Mouse (Mus musculus) adrenal gland, adult 18-20 months (tissue): ENCODE measurements around the gene Ubac2. TPM values are rescaled to one million over a fixed set of nuclear protein-coding genes. Genes with fewer than 3 reads are reported as not detected.

Source experiments
- DNase-seq, 2 experiments: peaks; one replicate each; pipeline ENCODE4 v3.0.0; 2021 to 2022; ENCODE audit warnings: low spot score in 2 of 2
- total RNA-seq, 2 experiments: library from RNA; stranded (reverse); gene quantifications; 1 replicate in 1 of 2; 2 replicates in 1 of 2; pipeline ENCODE4 v1.2.3; 2021

The Ubac2 gene
- total RNA-seq, 2 experiments from 2014 or later = 32.8 to 35.1 TPM

DNA sequence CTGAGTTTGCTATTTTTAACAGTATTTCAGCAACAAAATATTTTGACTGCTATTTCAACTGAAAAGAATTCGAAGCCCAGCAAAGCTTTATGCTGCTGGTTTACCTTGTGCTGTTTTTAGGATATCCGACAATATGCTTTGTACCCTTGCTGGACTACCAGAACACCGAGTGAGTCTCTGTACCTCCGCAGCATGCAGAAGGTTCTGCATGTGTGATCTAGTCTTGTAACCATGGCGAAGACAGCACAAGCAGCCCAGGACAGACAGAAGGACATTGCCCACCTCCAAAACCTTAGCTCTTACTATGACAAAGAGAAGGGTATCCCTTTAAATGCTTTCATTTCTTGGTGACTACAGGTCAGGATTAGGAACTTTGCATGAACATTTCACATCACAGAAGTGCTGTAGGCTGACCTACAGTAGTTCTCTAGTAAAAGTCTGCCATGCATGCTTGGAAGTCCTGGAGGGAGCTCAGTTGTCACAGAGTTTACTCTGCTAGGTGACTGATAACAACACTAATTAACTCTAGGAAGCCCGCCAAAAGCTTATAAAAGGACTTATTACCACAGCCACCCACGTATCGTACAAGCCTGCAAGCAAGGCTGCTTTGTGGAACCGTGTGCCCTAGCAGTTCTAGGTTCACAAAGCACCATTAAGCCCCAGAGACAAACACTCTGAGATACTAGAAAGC, 85.0 kb downstream of the Ubac2 start:
- no peak for DNase-seq

DNA sequence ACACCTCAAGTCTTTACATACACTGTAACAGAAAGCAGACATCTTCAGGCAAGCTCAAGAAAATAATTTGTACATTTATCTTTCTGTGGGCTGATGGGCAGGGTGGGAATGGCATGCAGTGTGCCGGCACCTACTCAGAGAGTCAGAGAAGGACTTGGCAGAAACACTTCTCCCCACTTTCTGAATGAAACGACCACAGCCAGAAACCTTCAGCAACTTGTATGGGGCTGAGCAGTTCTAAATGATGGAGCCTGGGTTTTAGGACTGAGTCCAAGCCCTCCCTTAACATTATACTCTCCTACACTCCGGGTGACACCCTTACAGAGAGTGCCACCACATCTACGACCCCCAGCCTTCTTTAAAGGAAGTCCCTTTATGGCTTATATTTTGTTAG, 85.5 kb downstream of the Ubac2 start:
- DNase-seq = no peak

DNA sequence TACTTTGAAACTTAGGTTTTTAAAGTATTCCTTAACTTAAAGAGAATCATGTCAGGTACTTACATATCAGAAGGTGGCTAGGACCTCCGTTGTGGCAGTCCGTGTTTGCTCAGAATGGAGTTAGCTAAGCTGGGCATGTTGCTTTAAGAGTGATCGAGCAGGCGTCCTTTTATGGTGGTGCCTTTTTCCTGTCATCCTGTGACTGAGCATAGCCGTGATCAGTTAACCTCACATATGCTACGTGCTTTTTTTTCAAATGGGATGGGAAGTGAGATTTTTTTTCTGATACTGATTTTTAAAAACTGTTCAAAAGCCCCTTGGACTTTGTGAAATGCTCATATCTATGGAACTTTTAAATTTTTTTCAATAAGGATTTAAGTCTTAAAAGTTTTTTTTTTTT, 86.6 kb downstream of the Ubac2 start, which contains the start of gene Gpr183:
Gene Gpr183, minus strand, starts transcription at position 206 of the 400 bp plus-strand sequence.
- no peak for DNase-seq

DNA sequence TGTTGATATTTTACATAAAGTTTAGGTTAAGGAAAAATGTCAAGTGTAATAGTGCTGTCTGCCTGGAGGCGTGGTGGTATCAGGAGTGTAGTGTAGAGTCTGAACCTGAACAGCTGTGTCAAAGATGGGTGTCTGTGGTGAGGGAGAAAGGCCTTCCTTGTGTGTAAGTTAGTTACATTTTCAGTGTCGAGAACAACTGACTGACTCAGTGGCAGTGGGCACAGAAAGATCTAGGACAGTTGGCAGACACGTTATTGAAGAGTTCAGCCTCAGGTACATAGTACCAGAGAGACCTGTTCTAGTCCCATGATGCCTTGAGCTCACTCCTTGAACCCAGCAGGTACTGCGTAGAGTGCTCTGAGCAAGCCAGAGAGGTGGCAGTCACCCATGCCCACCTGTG, 87.0 kb downstream of the Ubac2 start:
- DNase-seq = no peak

DNA sequence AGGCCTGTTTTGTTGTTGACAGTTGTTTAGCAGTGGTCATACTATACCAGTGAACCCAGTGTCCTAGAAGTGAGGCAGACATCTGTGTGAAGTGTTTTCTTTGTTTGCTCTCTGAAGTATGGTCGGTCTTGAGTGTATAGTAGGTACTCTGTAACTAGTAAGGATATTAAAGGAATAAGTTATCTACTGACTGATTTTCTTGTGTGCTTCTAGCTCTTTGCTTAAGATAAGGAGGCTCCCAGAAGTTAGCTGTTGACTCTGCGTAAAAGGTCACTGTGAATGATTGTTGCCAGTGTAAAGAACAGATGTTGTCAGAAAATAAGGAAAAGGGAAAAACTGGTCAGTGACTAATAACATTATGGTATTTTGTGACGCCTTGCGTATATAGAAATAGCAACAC, 88.7 kb downstream of the Ubac2 start:
- DNase-seq = no peak

DNA sequence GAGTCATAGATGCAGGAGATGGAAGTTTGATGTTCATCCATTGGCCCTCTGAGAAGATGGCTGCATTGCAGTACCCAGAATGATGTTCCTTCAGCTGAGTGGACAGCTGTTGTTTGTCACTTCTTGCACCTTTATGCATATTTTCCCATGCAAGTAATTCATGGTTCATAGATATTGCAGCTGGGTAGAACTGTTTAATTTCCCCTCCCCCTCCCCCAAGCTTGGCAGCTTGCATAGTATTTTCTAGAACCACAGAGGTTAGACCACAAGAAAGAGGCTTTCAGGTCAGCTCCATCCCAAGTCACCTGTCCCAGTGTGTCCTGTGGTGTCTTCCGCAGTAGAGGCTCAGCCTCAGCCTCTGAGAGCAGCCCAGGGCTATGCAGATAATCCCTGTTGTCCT, 92.0 kb downstream of the Ubac2 start:
- no peak for DNase-seq

DNA sequence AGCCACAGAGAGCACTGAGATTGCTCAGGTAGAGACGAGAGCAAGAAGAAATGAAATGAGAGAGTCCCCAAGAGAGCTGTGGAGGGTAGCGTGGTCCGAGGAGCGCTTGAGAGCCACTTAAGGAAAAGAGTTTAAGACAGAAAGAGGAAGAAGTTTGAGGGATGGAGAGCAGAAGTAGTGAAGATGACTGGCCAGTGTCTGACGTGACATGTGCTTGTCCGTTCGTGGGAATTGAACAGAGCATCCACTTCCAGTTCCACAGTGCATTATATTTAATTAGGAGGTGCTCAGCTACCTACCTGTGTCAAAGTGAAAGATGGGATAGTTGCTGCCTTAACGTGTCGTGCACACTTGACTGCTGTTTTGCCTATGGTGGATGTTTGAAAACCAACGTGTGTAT, 94.7 kb downstream of the Ubac2 start:
- no peak for DNase-seq

DNA sequence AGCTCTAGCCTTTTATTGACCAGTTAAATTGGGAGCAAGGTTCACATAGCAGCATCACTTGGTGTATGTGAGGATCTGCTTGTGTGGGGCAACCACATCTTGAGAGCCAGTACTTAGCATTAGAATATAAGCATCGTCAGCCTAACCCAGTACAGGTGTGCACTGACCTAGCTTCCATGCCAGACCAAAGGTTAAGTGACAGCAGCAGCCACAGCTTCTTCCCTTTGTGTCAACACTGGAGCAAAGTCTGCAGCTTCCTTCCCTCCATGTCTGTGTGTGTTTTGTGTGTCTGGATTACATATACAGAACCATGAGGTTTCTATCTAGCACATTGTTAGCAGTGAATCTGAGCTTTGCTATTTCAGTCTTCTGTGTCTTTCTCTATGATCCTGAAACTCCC, 103.1 kb downstream of the Ubac2 start:
- no peak for DNase-seq

DNA sequence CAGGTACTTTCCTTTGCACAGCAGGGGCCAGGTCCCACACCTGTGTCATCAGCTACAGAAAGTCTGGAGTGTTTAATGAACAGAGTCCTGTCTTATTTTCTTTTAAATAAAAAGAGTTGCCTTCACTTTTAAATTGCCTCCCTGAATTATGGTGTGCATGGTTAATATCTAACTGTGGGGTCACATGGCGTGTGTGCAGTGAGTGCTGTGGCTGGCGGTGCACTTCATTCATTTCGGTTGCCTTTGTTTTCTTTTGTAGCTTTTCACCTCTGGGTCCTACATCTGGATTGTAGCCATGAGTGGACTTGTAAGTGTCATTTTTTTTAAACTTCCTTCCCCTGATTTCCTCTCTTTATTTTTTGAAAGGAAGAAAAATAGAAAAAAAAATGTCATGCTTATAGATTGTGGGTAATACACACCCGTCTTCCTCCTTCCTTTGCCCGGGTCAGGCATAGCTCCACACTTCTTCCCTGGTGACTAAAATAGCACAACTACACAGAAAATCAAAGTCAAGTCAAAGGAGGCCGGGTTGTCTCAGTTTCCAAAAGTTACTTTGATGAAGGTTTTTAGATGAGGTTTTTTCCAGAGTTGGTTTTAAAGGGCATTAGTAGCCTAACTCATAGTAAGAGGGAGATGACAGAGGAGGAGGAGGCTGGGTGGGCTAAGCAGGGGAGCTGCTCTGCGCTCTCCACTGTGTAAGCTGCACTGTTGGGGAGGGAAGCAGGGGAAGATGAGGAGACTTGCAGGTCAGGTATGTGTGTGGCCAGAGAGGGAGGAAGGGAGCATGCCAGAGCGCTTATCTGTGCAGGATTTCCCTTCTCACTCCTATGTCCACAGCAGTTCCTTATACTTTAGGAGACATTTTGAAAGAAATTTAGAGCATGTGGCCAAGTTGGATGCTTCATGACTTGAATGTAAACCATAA, 104.9 kb downstream of the Ubac2 start:
- no peak for DNase-seq

DNA sequence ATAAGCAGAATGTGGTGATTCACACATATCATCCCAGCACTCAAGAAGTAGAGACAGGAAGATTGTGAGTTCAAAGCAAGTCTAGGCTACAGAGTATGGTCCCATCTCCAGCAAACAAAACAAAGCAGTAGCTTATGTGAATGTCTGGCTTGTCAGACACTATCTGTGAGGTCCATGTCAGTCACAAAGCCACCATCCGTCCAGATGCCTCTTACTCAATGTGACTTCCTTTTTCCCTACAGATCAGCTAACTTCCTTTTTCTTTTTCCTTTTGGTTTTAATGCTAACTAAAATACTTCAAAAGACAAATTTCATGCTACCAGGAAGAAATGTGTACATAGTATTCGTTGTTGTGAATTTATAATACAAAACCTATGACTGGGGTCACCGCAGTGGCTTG, 107.1 kb downstream of the Ubac2 start:
- no peak for DNase-seq

DNA sequence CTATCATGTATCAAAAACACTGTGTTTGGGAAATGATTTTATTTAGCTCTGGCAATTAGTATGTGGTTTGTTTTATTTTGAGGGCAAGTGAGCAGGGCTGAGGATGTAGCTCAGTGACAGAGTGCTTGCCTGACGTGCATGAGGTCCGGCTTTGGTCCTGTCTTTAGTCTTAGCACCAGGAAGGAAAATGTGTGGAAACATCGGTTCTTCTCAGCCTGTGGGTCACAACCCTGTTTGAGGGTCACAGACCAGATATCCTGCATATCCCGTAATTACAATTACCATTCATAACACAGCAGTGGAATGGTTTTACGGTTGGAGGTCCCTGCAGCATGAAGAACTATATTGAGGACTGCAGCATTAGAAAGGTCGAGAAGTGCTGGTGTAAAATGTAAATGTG, 107.6 kb downstream of the Ubac2 start:
- no peak for DNase-seq

DNA sequence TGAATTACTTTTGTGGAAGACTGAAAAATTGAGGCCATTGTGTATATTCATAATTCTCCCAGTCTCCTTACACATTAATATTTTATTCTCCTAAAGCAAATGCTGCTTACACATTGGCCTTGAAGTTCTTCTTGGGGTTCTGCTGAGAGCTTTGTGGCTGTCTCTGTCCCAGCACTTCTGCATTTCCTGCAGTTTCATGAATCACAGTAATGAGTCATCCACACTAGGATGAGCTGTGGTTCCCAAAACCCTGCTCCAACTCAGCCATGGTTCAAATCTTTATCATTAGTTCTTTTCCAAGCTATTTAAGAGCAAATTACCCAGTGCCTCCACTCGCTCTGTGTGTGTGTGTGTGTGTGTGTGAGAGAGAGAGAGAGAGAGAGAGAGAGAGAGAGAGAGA, 108.9 kb downstream of the Ubac2 start:
- no peak for DNase-seq

DNA sequence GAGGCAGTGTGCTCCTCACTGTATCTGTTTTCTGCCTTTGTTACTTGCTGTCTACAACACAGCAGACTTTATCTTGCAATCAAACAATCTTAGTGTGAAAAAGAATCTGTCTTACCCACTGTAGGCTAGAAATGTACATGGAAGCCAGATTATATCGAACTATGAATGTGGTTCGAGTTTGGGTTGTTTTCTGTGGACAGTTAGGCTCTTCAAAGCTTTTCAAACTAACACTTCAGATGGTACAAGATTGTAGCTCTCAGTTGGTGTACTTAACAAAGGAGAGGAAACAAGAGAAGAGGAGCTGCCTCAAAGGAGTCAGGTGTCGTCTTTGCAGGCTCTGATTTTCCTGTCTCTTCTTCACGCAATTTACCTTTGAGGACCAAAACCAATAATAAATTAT, 109.3 kb downstream of the Ubac2 start:
- DNase-seq = no peak

DNA sequence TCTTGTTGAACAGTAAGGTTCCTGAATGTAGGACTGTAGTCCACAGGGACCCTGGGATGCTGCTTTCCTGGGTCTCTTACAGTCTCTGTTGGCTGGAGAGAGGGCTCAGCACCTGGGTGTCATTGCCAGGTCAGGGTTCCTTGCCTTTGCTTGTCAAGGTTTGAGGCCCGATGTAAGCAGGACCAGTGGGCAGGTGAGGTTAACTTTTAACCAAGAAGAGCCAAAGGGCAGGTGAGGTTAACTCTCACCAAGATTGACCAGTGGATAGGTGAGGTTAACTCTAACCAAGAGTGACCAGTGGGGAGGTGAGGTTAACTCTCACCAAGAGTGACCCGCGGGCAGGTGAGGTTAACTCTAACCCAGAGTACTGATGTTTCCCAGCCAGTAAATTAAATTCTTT, 110.9 kb downstream of the Ubac2 start:
- DNase-seq = no peak

DNA sequence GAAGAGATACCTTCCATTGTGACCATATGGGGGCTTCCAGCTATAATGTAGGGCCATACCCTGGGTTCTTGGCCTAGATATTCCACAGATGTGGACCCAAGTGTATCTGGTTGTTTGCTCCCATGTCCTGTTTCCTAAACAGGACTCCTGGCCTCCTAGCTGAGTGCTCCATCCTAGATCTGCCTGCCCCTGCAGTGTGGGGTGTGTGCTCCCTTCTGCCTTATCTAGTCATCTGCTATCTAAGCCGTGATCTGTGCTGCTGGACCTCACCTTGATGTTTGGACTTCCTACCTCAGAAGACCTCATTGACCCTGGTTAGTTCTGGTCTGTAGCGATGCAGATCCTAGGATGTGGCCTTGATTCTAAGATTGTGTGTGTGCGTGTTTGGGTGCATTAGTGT, 111.4 kb downstream of the Ubac2 start:
- DNase-seq = no peak

DNA sequence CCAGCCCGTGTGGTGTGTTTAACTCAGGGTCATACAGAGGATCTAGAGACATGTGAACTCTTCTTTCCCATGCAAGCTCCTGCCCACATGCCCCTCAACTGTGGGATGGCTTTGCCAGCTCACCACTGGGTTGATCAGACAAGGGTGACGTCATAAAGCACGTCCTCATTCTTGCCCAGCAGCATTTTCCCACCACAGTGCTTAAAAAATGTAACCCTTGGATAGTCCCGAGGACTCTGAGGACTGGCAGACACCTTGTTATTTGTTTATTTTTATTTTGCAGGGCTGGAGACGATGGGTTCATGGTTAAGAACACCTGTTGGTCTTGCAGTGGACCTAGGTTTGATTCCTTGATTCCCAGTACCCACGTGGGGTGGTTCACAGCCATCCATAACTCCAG, 112.5 kb downstream of the Ubac2 start:
- no peak for DNase-seq

DNA sequence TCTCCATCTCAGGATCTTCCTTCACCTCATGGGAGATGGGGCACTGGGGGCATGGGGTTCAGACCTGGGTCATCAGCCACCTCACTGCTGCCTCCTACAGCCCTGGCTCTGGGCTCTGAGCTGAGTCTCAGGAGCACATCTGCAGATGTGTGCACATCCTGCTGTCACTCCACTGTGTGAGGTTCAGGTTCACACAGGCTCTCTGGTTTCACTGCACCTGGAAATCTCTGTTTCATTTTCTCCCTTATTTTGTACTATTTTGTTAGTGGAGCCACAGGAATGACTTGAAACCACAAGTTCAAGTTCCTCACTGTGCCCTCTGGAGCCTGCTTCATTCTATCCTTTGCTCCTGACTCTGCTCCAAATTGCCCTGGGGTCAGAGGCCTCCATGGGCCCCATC, 113.5 kb downstream of the Ubac2 start:
- no peak for DNase-seq

DNA sequence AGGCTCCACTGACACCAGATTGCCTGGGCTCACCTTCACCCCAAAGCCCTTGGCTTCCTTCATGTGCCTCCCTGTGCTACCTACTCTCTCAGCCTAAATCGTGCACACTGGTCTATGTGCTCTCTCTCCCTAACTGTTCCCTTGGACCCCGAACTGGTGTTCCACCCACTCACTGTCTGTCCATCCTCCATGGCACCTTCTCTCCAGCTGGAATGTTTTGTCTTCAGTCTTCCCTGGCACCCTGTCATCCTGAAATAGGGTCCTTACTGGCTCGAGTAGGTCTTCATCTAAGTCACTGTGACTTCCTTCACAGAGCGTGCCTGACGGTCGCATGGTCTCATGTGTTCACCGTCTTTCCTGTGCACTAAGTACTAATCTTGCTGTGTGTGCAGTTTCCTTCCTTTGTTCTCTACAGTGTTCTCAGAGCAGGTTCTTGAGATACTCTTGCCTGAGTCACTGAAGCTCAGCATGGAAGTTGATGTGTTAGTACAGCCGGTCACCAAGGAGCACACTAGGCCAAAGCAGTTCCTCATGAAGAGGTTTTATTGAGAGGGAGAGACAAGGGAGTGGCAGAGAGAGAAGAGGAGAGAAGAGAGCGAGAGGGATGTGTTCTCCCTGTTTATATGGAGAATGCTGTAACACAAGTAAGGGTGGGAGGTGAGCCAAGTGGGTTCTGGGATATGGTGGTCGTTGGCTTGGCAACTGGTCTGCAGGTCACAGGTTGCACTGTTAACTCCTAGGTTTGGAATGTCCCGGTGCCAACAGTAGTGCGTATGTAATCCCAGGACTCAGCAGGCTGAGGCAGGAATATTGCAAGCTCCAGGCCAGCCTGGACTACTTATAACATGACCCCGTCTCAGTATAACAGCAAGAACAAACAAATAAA, 114.2 kb downstream of the Ubac2 start:
- DNase-seq = no peak

DNA sequence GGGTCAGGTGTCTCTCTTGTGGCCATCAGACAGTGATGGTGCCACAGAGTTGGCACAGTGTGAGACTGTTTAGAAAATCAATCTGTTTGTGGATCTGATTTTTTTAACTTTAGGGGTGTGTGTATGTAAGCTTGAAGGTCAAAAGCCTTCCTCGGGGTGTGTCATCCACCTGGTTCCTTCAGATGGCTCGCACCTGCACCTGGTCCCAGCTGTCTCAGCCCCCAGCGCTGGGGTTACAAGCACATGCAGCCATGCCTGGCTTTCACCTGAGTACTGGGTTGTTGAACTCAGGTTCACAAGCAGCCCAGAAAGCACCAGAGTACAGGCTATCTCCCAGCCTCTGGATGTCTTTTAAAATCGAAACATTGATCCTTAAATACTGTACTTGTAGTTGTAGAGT, 115.2 kb downstream of the Ubac2 start:
- DNase-seq = no peak

DNA sequence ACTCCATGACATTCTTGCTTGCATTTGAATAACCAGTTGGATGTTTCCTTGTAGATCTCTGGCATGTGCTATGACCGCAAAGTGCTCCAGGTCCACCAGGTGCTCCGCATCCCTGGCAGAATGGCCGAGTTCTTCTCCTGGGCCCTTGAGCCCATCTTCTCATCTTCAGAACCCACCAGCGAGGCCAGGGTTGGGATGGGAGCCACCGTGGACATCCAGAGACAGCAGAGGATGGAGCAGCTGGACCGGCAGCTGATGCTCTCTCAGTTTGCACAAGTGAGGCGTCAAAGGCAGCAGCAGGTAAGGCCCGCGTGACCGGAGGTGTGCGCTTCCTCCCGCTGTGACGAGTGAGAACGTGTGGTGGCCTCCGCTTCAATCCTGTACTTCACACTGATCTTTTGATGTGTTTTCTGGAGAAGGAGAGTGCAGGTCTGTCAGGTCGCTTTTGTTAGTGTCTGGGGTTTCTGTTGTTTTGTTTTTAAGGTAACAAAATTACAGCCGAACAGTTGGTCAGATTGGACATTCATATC, 115.8 kb downstream of the Ubac2 start:
- no peak for DNase-seq

DNA sequence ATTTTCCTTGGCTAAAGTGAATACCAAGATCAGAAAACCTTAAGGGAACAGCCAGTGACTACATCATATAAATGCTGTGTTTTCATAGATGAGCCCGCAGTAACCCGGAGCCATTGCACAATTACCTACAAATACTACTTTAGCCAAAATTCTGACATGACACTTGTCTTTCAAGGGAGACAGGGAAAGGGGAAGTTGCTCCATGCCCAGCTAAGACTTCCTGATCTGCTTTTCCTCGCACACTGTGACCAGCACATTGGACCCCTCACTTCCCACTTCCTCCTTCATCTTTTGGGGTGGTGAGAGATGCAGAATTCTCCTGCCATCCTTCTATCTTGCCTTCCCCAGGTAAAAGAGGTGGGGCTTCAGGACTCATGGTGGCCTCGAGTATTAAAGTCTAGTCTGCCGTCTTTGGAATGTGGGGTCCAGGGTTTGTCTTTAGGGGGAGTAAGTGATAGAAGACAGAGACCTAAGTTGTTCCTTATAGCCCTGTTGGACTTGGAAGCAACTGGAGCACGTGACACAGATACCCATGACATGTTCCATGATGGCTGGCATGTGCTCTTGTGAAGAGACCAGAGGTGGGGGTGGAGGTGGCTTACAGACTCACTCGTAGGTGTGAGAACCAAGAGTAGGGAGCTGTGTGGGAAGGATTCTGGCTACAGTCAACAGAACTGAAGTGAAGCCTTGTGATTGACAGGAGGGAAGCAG, 116.6 kb downstream of the Ubac2 start:
- DNase-seq = no peak
